Mouse (Mus musculus) olfactory bulb, adult 2 months (tissue): ENCODE measurements around the gene Cib1. TPM values are rescaled to one million over a fixed set of nuclear protein-coding genes. Genes with fewer than 3 reads are reported as not detected.

Experiments
- H3K27ac ChIP-seq: fragments of 200-500 bp; 2 replicates; pipeline ENCODE4 v1.5.1; 2012; ENCODE audit warnings: low read depth, low read length; ENCODE audit not compliant: insufficient read depth
- H3K4me1 ChIP-seq: fragments of 200-500 bp; 2 replicates; pipeline ENCODE4 v1.6.1; 2012; ENCODE audit warnings: low read length; ENCODE audit not compliant: control insufficient read depth, insufficient read depth
- H3K4me3 ChIP-seq: fragments of 200-500 bp; 2 replicates; pipeline ENCODE4 v1.5.1; 2012; ENCODE audit warnings: mild to moderate bottlenecking, low read depth, low read length, moderate library complexity; ENCODE audit not compliant: insufficient read depth
- CTCF ChIP-seq: fragments of 200-500 bp; IDR thresholded peaks from 2 replicates; pipeline ENCODE4 v1.5.1; 2012; ENCODE audit warnings: low read depth, mild to moderate bottlenecking, low read length, moderate library complexity; ENCODE audit not compliant: insufficient read depth
- POLR2A ChIP-seq: fragments of 200-500 bp; IDR thresholded peaks from 2 replicates; pipeline ENCODE4 v1.6.1; 2012; ENCODE audit warnings: mild to moderate bottlenecking, low read depth, low read length, moderate library complexity; ENCODE audit not compliant: insufficient read depth
- WGBS: fragments of 180-500 bp; shearing (Covaris S2); methylation state at CpG from one replicate; pipeline ENCODE4 v1.1.7; 2018; 5-methylcytosine and 5-hydroxymethylcytosine counted together
- polyA plus RNA-seq: library from polyadenylated mRNA; stranded (reverse); fragments of >200 nt; gene quantifications from 2 replicates; pipeline ENCODE4 v1.2.4, GENCODE M21; 2012; ENCODE audit warnings: low replicate concordance; ENCODE audit not compliant: missing spikeins, insufficient read depth, insufficient read length

The Cib1 gene
- polyA plus RNA-seq, 1 experiment: not detected

GRCm38 (mm10) chr7:80184551-80184950 is 48.1 kb downstream of the Cib1 start:
- WGBS: 84% methylated on average over 4 of the region's 4 CpGs
- Histone ChIP-seq H3K27ac (0 out of 2 replicates have a peak overlapping the region, but pooled peaks have one; percentile 16), H3K4me3 (no peak overlapping the region), H3K4me1 (peaks cover 19% of the 10 kb centered on the region)
- TF ChIP-seq POLR2A (no peak), CTCF (no peak)

- Histone ChIP-seq H3K4me1 (peaks cover 16% of the 10 kb centered on the region), H3K4me3 (no peak overlapping the region), H3K27ac (no peak overlapping the region)
- whole genome bisulfite sequencing: 62% methylated on average over 5 of the region's 5 CpGs
- TF ChIP-seq CTCF: no peak
- no peak for TF ChIP-seq POLR2A
These were observed 48.6 kb downstream of the Cib1 start for GRCm38 (mm10) chr7:80183969-80184368.

DNA sequence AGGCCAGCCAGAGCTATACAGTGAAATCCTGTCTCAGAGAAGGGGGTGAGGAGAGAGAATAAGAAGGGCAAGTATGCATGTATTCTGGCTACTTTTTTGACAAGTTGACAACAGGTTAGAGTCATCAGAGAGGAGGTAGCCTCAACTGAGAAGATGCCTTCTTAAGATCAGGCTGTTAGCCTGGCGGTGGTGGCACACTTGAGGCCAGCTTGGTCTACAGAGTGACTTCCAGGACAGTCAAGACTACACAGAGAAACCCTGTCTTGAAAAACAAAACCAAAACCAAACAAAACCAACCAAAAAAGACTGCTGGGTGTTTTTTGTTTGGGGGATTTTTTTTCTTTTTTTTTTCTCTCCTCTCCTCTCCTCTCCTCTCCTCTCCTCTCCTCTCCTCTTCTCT is 49.1 kb downstream of the Cib1 start:
- no peak overlapping the region for H3K27ac ChIP-seq
- TF ChIP-seq CTCF: no peak
- no peak for TF ChIP-seq POLR2A
- WGBS: 97% methylated on average over 1 of the region's 1 CpGs
- H3K4me1 ChIP-seq: peaks cover 11% of the 10 kb centered on the region
- no peak overlapping the region for H3K4me3 ChIP-seq

DNA sequence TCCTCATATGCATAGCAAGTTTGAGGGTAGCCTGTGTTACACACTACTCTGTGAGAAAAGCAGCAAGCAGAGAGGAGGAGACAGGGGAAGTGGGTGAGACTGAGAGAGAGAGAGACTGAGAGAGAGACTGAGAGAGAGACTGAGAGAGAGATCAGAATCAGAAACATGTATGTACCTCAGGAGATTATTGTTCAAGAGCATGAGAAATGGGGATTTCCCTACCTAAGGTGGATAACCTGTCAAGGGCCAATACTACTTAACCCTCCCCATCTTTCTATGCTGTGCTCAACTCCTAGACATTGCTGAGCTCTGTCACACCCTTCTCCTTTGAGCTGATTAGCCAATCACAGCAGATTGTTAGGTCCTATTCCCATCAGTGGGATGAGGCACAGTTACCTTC is 50.5 kb downstream of the Cib1 start:
- Histone ChIP-seq H3K27ac (no peak overlapping the region), H3K4me3 (no peak overlapping the region), H3K4me1 (peaks cover 9% of the 10 kb centered on the region)
- no peak for TF ChIP-seq CTCF
- no peak for TF ChIP-seq POLR2A

GRCm38 (mm10) chr7:80181078-80181477 is 51.5 kb downstream of the Cib1 start:
- Histone ChIP-seq H3K4me1 (peaks cover 3% of the 10 kb centered on the region), H3K27ac (no peak overlapping the region), H3K4me3 (no peak overlapping the region)
- TF ChIP-seq POLR2A (no peak), CTCF (no peak)
- WGBS: 77% methylated on average over 2 of the region's 2 CpGs

DNA sequence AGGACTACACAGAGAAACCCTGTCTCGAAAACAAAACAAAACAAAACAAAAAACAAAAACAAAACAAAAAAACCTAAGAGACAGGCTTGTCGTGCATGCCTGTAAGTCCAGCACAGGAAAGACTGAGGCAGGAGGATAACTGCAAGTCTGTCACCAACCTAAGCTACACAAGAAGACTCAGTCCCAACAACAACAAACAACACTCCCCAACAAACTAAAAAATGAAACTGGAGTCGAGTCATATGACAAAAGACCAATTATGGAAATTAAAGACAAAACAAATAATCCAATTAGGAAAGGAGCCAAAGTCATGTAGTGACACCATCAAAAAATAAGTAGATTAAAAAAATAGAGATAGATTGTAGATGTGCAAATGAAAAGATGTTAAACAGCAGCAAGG is 52.4 kb downstream of the Cib1 start:
- H3K27ac ChIP-seq: no peak overlapping the region
- no peaks in the 10 kb centered on the region for H3K4me1 ChIP-seq
- WGBS: 71% methylated on average over 3 of the region's 3 CpGs
- TF ChIP-seq CTCF (no peak), POLR2A (no peak)
- no peak overlapping the region for H3K4me3 ChIP-seq

GRCm38 (mm10) chr7:80179790-80180189 is 52.8 kb downstream of the Cib1 start:
- Histone ChIP-seq H3K4me1 (no peaks in the 10 kb centered on the region), H3K27ac (no peak overlapping the region), H3K4me3 (no peak overlapping the region)
- TF ChIP-seq CTCF (no peak), POLR2A (no peak)
- 90% methylated on average over 6 of the region's 6 CpGs for WGBS

- WGBS: 94% methylated on average over 6 of the region's 6 CpGs
- Histone ChIP-seq H3K27ac (no peak overlapping the region), H3K4me1 (no peaks in the 10 kb centered on the region), H3K4me3 (no peak overlapping the region)
- no peak for TF ChIP-seq CTCF
- TF ChIP-seq POLR2A: no peak
These were observed 53.3 kb downstream of the Cib1 start for GRCm38 (mm10) chr7:80179327-80179726.

- WGBS: 90% methylated on average over 10 of the region's 10 CpGs
- no peak overlapping the region for H3K4me3 ChIP-seq
- H3K27ac ChIP-seq: no peak overlapping the region
- H3K4me1 ChIP-seq: no peaks in the 10 kb centered on the region
- TF ChIP-seq POLR2A (no peak), CTCF (no peak)
These were observed 54.4 kb downstream of the Cib1 start for GRCm38 (mm10) chr7:80178037-80178729.

DNA sequence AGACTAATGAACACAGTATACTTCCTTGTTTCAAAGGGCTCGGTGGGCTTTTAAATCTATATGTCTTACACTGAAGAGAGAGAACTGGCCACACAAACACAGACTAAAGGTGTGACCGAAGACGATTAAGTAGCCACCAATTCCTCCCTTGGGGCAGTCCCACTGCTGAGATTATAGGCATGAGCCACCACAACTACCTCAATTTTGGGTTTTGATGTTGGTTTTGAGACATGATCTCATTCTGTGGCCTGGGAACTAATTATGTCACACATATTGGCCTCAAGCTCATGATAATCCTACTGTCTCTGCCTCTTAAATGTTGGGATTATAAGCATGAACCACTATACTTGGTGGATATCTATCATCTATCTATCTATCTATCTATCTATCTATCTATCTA is 55.2 kb downstream of the Cib1 start:
- TF ChIP-seq POLR2A (no peak), CTCF (no peak)
- H3K4me3 ChIP-seq: no peak overlapping the region
- no peak overlapping the region for H3K27ac ChIP-seq
- 96% methylated on average over 3 of the region's 3 CpGs for WGBS
- peaks cover 1% of the 10 kb centered on the region; the same call in 1 of the 2 replicates for H3K4me1 ChIP-seq

Other genes starting within 250 kb of the Cib1 start
- gene Zfp710, start 208.0 kb downstream of the Cib1 start, polyA plus RNA-seq: not detected in 2 replicates
- gene Idh2, start 117.4 kb downstream of the Cib1 start, polyA plus RNA-seq: not detected in 2 replicates
- not detected in 2 replicates for gene Sema4b, start 46.0 kb downstream of the Cib1 start, polyA plus RNA-seq
- not detected in 2 replicates for gene Gdpgp1, start 52 bp upstream of the Cib1 start, polyA plus RNA-seq
- gene Ttll13, start 13.6 kb upstream of the Cib1 start, polyA plus RNA-seq: not detected in 2 replicates
- gene Ngrn, start 28.4 kb upstream of the Cib1 start, polyA plus RNA-seq: not detected in 2 replicates
- not detected in 2 replicates for gene Vps33b, start 36.8 kb upstream of the Cib1 start, polyA plus RNA-seq
- not detected in 2 replicates for gene Prc1, start 61.6 kb upstream of the Cib1 start, polyA plus RNA-seq
- gene Rccd1, start 91.6 kb upstream of the Cib1 start, polyA plus RNA-seq: not detected in 2 replicates
- not detected in 2 replicates for gene Unc45a, start 108.2 kb upstream of the Cib1 start, polyA plus RNA-seq
- gene Hddc3, start 110.3 kb upstream of the Cib1 start, polyA plus RNA-seq: not detected in 2 replicates
- gene Man2a2, start 138.6 kb upstream of the Cib1 start, polyA plus RNA-seq: 117 and 148 TPM in 2 replicates
- gene Fes, start 155.1 kb upstream of the Cib1 start, polyA plus RNA-seq: not detected in 2 replicates
- gene Furin, start 172.6 kb upstream of the Cib1 start, polyA plus RNA-seq: not detected in 2 replicates